8 mouse cellular contexts compared by ENCODE assay signal in the genomic region with DNA sequence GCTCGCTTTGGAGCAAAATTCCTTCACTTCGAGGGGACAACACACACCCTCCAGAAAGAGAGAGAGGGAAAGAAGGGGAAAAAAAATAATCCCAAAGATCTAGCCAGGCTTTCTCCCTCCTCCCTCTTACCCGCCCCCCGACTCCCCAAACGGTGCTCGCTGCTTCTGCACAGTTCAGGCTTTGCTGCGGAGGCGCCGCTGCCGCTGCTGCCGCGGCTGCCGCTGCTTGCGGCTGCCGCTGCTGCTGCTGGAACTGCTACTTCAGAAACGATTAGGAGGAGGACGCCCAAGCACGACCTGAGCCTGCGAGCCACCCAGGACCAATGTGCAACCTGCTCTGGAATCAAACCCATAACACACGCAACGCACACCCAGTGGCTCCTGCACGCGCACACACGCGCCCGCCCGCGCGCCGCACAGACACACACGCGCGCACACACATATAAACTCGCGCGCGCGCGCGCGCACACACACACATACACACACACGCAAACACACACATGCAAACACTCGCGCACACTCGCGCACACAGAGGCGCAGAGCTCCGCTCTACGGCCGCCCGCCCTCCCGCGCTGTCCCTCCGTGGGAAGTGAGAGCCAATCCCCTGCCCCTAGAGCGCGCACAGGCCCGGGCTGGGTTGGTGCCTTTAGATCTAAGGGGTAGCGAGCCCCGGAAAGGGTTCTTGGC. TPM values are rescaled to one million over a fixed set of nuclear protein-coding genes. Genes with fewer than 3 reads are reported as not detected.
DNase-seq lines count a peak whose midpoint lies in the region; ATAC-seq and TF ChIP-seq lines count a peak whose summit lies in the region.

TSS of gene Tenm2 (minus strand) at position 51 of the 687 bp plus-strand sequence.

- WGBS in kidney, embryonic 16.5 days: 0% methylated on average over 58 of the region's 59 CpGs
- under 1% methylated on average over 39 of the region's 59 CpGs for WGBS in lung, postnatal 0 days

- TF ChIP-seq EP300 in lung, postnatal 0 days (IDR thresholded peaks at IDR 0.05): no peak

- no peaks in the 10 kb centered on the region for H3K36me3 ChIP-seq in kidney, embryonic 16.5 days (ENCODE audit: insufficient read depth, low read length)
- H3K36me3 ChIP-seq in lung, postnatal 0 days (ENCODE audit: insufficient read depth, low read length): no peaks in the 10 kb centered on the region

- ATAC-seq in kidney, embryonic 16.5 days (ENCODE audit: low FRiP score, low TSS enrichment): peak; percentile 97
- peak; percentile 91 for ATAC-seq in lung, postnatal 0 days

- TF ChIP-seq CTCF in lung, postnatal 0 days (IDR thresholded peaks at IDR 0.05): no peak

- peaks cover 12% of the 10 kb centered on the region for H3K4me1 ChIP-seq in kidney, embryonic 16.5 days (ENCODE audit: insufficient read depth, low read length)
- H3K4me1 ChIP-seq in lung, postnatal 0 days (ENCODE audit: insufficient read depth, low read depth, low read length): 0 out of 2 replicates have a peak, but pooled peaks cover 3% of the 10 kb centered on the region

- no peak for DNase-seq in kidney, adult 9 months
- DNase-seq in cerebellum, postnatal 25 days: peak; percentile 84 to 87
- peak; percentile 73 to 80 for DNase-seq in frontal cortex, postnatal 36 days (ENCODE audit: low spot score in 2 of 2)
- DNase-seq in layer of hippocampus, adult 8-10 months (ENCODE audit: low spot score in 2 of 2): peak; percentile 72 to 80
- DNase-seq in lung, postnatal 0 days (ENCODE audit: low spot score): peak; percentile 57
- peak; percentile 68 for DNase-seq in right cerebral cortex, postnatal 14 days
- no peak for DNase-seq in urinary bladder, adult 2 months (ENCODE audit: low spot score)

- no peaks in the 10 kb centered on the region for H3K9me3 ChIP-seq in kidney, embryonic 16.5 days (ENCODE audit: low read length)
- no peaks in the 10 kb centered on the region for H3K9me3 ChIP-seq in lung, postnatal 0 days (ENCODE audit: low read length)

- peak within 1 kb of the TSS; percentile 61; the same call in 1 of the 2 replicates for H3K27ac ChIP-seq in kidney, embryonic 16.5 days (ENCODE audit: low read length)
- H3K27ac ChIP-seq in lung, postnatal 0 days (ENCODE audit: low read length): no peak within 1 kb of the TSS

- peaks cover 26% of the 10 kb centered on the region for H3K27me3 ChIP-seq in kidney, embryonic 16.5 days (ENCODE audit: insufficient read depth, low read length)
- 0 out of 2 replicates have a peak, but pooled peaks cover 2% of the 10 kb centered on the region for H3K27me3 ChIP-seq in lung, postnatal 0 days (replicated peaks; ENCODE audit: insufficient read depth, low read length)

- peak within 1 kb of the TSS; percentile 93 for H3K4me2 ChIP-seq in kidney, embryonic 16.5 days (replicated peaks; ENCODE audit: low read depth, low read length)
- H3K4me2 ChIP-seq in lung, postnatal 0 days (replicated peaks; ENCODE audit: low read depth, low read length): peak within 1 kb of the TSS; percentile 97

- peak within 1 kb of the TSS; percentile 54 for H3K4me3 ChIP-seq in kidney, embryonic 16.5 days (ENCODE audit: low read length)
- H3K4me3 ChIP-seq in lung, postnatal 0 days (ENCODE audit: low read depth, low read length): peak within 1 kb of the TSS; percentile 59

- peak within 1 kb of the TSS; percentile 68 for H3K9ac ChIP-seq in kidney, embryonic 16.5 days (replicated peaks; ENCODE audit: low read length)
- no peak within 1 kb of the TSS for H3K9ac ChIP-seq in lung, postnatal 0 days (replicated peaks; ENCODE audit: low read depth)

RNA-seq across cellular contexts. Expression of gene Tenm2, which starts in this region (rescaled TPM):
- polyA plus RNA-seq in kidney, embryonic 16.5 days (2015; fragmentation: Nextera tagmentation; extraction: Ambion mirVana): 0.76 and 0.94 TPM in 2 replicates
- total RNA-seq in layer of hippocampus, adult 8-10 months (2022): 100 to 1,000 TPM; 143 to 181 (median 156) TPM
- 0.01 and 0.16 TPM in 2 replicates for polyA plus RNA-seq in lung, postnatal 0 days (2015; fragmentation: Nextera tagmentation; extraction: Ambion mirVana)
- 2.2 and 3.6 TPM in 2 replicates for polyA plus RNA-seq in urinary bladder, adult 2 months (2012; rRNA removed)

Comparison
In these comparisons a context has a peak if more than half of its experiments do, and no peak if none do; other contexts are left out.
1. Peak in ATAC-seq, H3K4me3 ChIP-seq, H3K27ac ChIP-seq, H3K9ac ChIP-seq and H3K4me2 ChIP-seq in kidney, embryonic 16.5 days; RNA of the gene not detected or under 1 TPM.
2. Peak in DNase-seq, ATAC-seq, H3K4me3 ChIP-seq and H3K4me2 ChIP-seq in lung, postnatal 0 days; RNA of the gene not detected or under 1 TPM.
3. DNase-seq: peak in cerebellum, postnatal 25 days (2 of 2), frontal cortex, postnatal 36 days (2 of 2), layer of hippocampus, adult 8-10 months (2 of 2) and right cerebral cortex, postnatal 14 days (single experiment); none in kidney, adult 9 months (single experiment) and urinary bladder, adult 2 months (single experiment).